Mouse (Mus musculus): ENCODE measurements around the gene Rassf8.
A peak's percentile ranks its signal among the peaks of the same experiment; 100 is the strongest.

The Rassf8 gene

DNA sequence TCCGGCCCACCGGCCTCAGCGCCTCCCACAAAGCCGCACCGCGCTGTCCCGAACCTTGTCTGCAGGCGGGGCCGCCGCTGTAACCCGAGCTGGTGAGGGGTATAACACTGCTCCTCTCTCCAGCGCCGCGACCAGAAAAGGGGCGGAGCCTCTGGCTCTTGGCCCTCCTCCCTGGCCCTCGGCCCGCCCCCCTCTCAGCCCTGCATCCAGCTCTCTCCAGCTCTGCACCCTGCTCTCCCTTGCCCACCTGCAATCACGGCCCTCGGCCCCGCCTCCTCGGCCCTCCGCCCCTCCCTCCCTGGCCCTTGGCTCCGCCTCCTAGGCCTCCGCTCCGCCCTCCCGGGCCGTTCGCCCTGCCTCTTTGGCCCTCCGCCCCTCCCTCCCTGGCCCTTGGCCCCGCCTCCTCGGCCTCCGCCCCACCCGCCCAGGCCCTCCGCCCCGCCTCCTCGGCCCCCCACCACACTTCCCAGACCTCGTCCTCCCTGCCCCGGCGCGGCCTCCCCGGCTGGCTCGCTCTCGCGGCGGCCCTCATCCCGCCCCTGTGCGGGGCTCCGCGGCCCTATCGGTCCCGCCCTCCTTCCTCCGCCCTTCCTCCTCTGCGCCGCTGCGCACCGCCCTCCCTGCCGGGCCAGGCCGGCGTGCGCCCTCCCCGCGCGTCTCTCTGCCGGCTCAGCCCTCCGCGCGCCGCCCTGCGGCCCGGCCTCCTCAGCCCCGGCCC lies at the start of gene Rassf8:
Gene Rassf8 (plus strand): TSS at position 617 of the 718 bp plus-strand sequence.
- peak; percentile 94 for DNase-seq

DNA sequence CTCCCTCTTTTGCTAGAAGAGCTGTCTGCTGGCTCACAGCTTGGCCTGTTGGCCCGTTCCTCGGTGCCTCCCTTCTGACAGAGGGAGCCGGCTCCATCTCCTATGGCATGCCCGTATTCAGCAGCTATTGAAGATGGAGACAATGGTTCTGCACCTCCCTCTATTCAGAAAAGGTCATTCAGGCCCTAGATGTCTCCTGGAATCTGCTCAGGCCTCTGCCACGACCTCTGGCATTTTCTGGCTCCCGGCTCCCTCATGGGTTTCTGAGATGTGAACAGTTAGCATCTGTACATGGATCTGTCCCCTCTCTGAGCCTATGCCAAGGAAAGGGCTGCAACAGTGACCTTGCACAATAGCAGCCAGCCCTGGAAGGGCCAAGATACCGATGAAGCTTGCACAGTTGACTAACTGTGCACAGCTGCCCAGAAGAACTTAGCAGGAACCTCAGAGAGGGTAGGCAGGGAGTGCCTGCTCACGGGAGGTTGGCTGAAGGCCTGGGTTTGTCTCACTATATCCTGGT lies 45.5 kb upstream of the Rassf8 start:
- no peak for DNase-seq

- no peak for DNase-seq
Observed at GRCm38 (mm10) chr6:145703667-145704066, 42.9 kb upstream of the Rassf8 start.

DNA sequence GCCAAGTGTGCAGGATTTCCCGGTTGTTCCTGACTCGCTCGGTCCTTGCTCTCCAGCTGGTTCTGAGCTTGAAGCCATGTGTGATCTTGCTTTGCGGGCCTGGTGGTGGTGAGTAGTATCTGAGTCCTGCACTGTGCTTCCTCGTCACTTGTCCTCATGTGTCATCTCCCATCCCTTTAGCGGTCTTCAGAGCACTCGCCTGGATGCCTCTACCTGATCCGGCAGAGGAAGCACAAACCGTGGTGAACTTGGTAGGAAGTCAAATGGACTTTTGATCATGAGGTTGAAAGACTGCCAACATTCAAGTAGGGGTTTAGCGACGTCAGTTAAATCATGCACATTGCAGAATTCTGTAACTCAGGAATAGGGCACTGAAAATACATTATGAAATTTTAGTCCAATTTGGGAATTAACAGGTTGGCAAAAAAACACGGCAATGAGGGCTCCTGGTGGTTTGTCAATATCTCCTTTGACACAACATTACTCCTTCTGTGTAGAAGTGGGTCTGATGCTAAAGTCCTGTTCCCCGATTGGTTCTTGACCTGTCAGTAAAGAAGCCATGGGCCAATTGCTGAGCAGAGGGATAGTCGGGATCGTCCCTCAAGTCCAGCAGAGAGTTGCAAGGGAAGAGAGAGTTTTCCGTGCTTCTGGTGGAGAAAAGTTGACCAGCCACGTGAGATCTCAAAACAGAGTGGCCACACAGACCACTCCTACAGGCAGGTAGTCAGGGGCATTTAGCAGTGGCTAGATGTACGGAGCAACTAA lies 36.4 kb upstream of the Rassf8 start:
- peak; percentile 76 for DNase-seq

- DNase-seq: peak; percentile 27
Observed at GRCm38 (mm10) chr6:145710797-145711196, 35.8 kb upstream of the Rassf8 start.

- DNase-seq: peak; percentile 54
Observed at GRCm38 (mm10) chr6:145711320-145711719, 35.2 kb upstream of the Rassf8 start.

- DNase-seq: no peak
Observed at GRCm38 (mm10) chr6:145713241-145714114, 33.1 kb upstream of the Rassf8 start.

DNA sequence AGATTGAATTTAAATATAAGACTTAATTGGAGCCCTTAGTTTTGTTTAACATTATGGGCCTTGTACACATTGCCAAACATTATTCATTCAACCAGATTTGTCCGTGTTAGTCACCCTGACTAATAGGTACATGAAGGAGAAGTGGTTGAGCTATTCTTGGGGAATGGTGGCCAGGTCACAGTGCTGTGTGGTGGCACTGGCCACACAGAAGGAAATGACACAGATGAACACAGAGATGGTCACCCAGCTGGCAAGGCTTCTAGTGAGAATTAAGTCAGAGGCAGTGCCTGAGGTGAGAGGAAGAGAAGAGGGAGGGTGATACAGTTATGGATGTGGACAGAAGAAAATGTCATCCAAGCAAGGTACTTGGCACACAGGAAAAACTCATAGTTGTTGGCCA lies 32.4 kb upstream of the Rassf8 start:
- DNase-seq: no peak

- DNase-seq: no peak
Observed at GRCm38 (mm10) chr6:145722596-145722995, 24.0 kb upstream of the Rassf8 start.

GRCm38 (mm10) chr6:145723131-145723863 lies 23.3 kb upstream of the Rassf8 start:
- DNase-seq: no peak

- DNase-seq: no peak
Observed at GRCm38 (mm10) chr6:145725849-145726248, 20.7 kb upstream of the Rassf8 start.

GRCm38 (mm10) chr6:145726986-145727385 lies 19.6 kb upstream of the Rassf8 start:
- no peak for DNase-seq

GRCm38 (mm10) chr6:145732868-145733267 lies 13.7 kb upstream of the Rassf8 start:
- DNase-seq: no peak

- no peak for DNase-seq
Observed at GRCm38 (mm10) chr6:145733276-145733675, 13.3 kb upstream of the Rassf8 start.

DNA sequence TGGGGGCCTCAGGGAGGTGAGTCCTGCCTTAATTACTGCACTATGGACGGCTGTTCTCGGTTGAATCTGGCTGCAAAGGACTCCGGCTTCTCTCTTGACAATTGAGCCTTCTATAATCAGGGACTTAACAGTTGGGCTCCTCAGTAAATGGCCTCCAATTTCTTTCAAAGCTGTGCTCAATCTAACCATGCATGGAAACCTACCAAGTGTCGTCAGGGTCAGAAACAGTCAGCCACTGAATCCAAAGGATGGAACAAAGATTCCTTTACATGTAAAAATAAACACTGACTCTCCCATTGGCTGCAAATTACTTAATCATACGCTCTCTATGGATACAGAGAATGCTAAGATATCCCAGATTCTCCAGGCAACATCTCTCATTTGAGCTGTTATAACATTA lies 12.6 kb upstream of the Rassf8 start:
- DNase-seq: no peak

DNA sequence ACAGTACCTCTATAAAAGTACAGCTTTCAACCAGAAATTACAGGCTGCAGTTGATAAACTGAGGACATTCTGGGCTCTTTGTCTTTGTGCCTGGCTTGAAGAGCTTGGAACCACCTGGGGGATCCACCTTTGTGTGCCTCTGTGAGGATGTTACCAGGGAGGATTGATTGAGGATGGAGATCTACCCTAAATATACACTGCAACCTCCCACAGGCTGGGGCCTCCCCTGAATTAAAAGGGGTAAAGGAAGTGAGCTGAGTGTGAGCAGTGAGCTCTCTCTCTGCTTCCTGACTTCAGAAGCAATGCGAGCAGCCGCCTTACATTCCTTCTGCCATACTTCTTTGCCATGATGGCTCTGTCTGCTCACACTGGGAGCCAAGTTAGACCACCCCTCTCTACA lies 10.4 kb upstream of the Rassf8 start:
- no peak for DNase-seq

GRCm38 (mm10) chr6:145739231-145739630 lies 7.3 kb upstream of the Rassf8 start:
- DNase-seq: no peak

GRCm38 (mm10) chr6:145740011-145740410 lies 6.5 kb upstream of the Rassf8 start:
- no peak for DNase-seq

GRCm38 (mm10) chr6:145745291-145745690 lies 1.3 kb upstream of the Rassf8 start:
- DNase-seq: no peak

DNA sequence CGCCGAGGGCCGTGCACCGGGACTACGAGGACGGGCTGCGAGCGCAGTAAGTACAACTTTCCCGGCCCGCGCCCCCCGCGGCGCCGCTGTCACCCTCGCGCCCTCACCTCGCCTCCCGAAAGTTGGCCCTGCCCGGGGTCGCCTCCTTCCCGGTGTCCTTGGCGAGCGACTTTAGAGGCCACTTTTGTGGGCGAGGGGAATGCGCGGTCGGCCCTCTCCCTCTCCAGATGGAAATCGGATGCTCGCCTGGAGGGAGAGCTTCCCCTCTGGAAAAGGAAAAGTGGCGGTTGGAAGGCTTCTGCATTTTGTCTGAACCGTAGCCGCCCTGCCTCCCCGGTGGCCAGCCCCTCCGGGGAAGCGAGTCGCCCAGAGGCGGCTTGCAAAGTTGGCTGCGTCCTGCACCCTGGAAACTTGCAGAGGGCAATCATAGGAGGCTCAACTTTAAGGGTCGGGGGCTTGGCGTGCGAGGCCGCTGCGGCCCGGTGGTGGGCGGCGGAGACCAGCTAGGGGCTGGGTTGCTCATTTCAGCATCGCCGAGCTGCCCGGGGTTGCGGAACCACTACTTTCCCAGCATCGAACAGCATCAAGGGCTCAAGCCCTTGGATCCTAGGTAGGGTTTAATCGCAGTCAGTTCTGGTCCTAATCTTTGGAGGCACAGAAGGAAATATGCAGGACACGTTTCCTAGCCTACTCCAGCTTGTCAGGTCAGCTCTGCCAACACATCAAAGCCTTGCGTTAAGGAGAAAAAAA lies 548 bp downstream of the Rassf8 start:
- DNase-seq: peak; percentile 70

All from kidney, adult 18-20 months (tissue).